Mouse (Mus musculus) brain, embryonic 14.5 days (tissue): ENCODE data around the gene Gon7. TPM values are rescaled to one million over a fixed set of nuclear protein-coding genes. Genes with fewer than 3 reads are reported as not detected.

ENCODE experiments used
- DNase-seq: peaks from one replicate; pipeline ENCODE4 v3.0.0-alpha.2; 2011; ENCODE audit warnings: low read depth
- CTCF ChIP-seq: fragments of 200-500 bp; IDR thresholded peaks from 2 replicates; pipeline ENCODE4 v1.5.1; 2012; ENCODE audit warnings: inconsistent platforms, mild to moderate bottlenecking, moderate library complexity, borderline replicate concordance; ENCODE audit not compliant: insufficient read depth, insufficient read length; ENCODE audit errors: extremely low read depth
- POLR2A ChIP-seq: fragments of 200-500 bp; IDR thresholded peaks from 2 replicates; pipeline ENCODE4 v1.6.1; 2012; ENCODE audit warnings: mild to moderate bottlenecking, inconsistent platforms, borderline replicate concordance; ENCODE audit not compliant: poor library complexity, insufficient read depth, insufficient read length, severe bottlenecking; ENCODE audit errors: extremely low read depth
- polyA plus RNA-seq: library from polyadenylated mRNA; depleted of rRNA; stranded (reverse); fragments of >200 nt; gene quantifications from 2 replicates; pipeline ENCODE4 v1.2.3, GENCODE M21; 2012; rRNA removed

The Gon7 gene
- polyA plus RNA-seq, 1 experiment, result 24.1 TPM

GRCm38 (mm10) chr12:102703921-102704408 lies 53.6 kb downstream of the Gon7 start:
- TF ChIP-seq POLR2A (no peak), CTCF (no peak)
- peak; percentile 66 for DNase-seq

- DNase-seq, result no peak
- TF ChIP-seq CTCF, result no peak
- TF ChIP-seq POLR2A, result no peak
Observed at GRCm38 (mm10) chr12:102703441-102703840, 54.2 kb downstream of the Gon7 start.

Other genes with a start within 250 kb of the Gon7 start
- gene Chga, start 202.8 kb downstream of the Gon7 start, polyA plus RNA-seq, result 56.3 and 74.5 TPM in 2 replicates
- gene Itpk1, start 52.9 kb downstream of the Gon7 start, polyA plus RNA-seq, result 32.3 and 34.0 TPM in 2 replicates
- 9.3 and 11.6 TPM in 2 replicates for gene Moap1, start 14.1 kb downstream of the Gon7 start, polyA plus RNA-seq
- gene Tmem251, start 14.0 kb downstream of the Gon7 start, polyA plus RNA-seq, result 4.9 and 5.0 TPM in 2 replicates
- gene Gm28051, start within 50 bp of the Gon7 start, polyA plus RNA-seq, result not detected in 2 replicates
- 40.7 and 40.8 TPM in 2 replicates for gene Ubr7, start 164 bp upstream of the Gon7 start, polyA plus RNA-seq
- 30.8 and 31.6 TPM in 2 replicates for gene Gm20604, start 869 bp upstream of the Gon7 start, polyA plus RNA-seq
- 26.9 and 31.4 TPM in 2 replicates for gene Btbd7, start 120.7 kb upstream of the Gon7 start, polyA plus RNA-seq
- gene Cox8c, start 141.5 kb upstream of the Gon7 start, polyA plus RNA-seq, result not detected in 2 replicates
- gene Unc79, start 191.1 kb upstream of the Gon7 start, polyA plus RNA-seq, result 40.6 and 43.1 TPM in 2 replicates